Mouse (Mus musculus) layer of hippocampus, adult 2 months (tissue): ENCODE measurements around the gene Psrc1. TPM values are rescaled to one million over a fixed set of nuclear protein-coding genes. Genes with fewer than 3 reads are reported as not detected.

Source experiments
- DNase-seq, 2 experiments: peaks; one replicate each; pipeline ENCODE4 v3.0.0; 2022; ENCODE audit warnings: low spot score in 2 of 2
- H3K27ac ChIP-seq: fragments of 200-600 bp; 2 replicates; pipeline ENCODE4 v1.8.1; 2022
- H3K4me3 ChIP-seq: fragments of 200-600 bp; 2 replicates; pipeline ENCODE4 v1.8.1; 2022; ENCODE audit warnings: mild to moderate bottlenecking
- CTCF ChIP-seq: fragments of 200-600 bp; conservative IDR thresholded peaks from 2 replicates; pipeline ENCODE4 v1.8.1; 2022; ENCODE audit warnings: antibody characterized with exemption, mild to moderate bottlenecking, moderate library complexity
- total RNA-seq, 2 experiments: library from RNA; stranded (reverse); gene quantifications; 2 replicates each; pipeline ENCODE4 v1.2.3; 2021

Psrc1 gene
- total RNA-seq, 2 experiments from 2014 or later: 17.5 to 22.2 TPM

GRCm38 (mm10) chr3:108400442-108400841, 16.8 kb downstream of the Psrc1 start:
- no peak overlapping the region for H3K4me3 ChIP-seq
- no peak overlapping the region for H3K27ac ChIP-seq
- DNase-seq: no peak
- TF ChIP-seq CTCF: no peak

- peak; percentile 93 for TF ChIP-seq CTCF
- Histone ChIP-seq H3K27ac (peak overlapping the region; percentile 64), H3K4me3 (no peak overlapping the region)
- DNase-seq: peak; percentile 87
Observed at GRCm38 (mm10) chr3:108401692-108402527, 18.3 kb downstream of the Psrc1 start.

- H3K4me3 ChIP-seq: no peak overlapping the region
- no peak overlapping the region for H3K27ac ChIP-seq
- DNase-seq: no peak
- TF ChIP-seq CTCF: no peak
Observed at GRCm38 (mm10) chr3:108402528-108402920, 18.9 kb downstream of the Psrc1 start.

GRCm38 (mm10) chr3:108405536-108406305, 22.1 kb downstream of the Psrc1 start:
- Histone ChIP-seq H3K4me3 (no peak overlapping the region; the same call in 1 of the 2 replicates), H3K27ac (peak overlapping the region; percentile 88)
- TF ChIP-seq CTCF: no peak
- DNase-seq: peak; percentile 67 to 82

GRCm38 (mm10) chr3:108406306-108406885, 22.8 kb downstream of the Psrc1 start:
- Histone ChIP-seq H3K4me3 (no peak overlapping the region), H3K27ac (peak overlapping the region; percentile 88)
- TF ChIP-seq CTCF: no peak
- DNase-seq: no peak

GRCm38 (mm10) chr3:108408517-108409008, 24.9 kb downstream of the Psrc1 start:
- Histone ChIP-seq H3K4me3 (no peak overlapping the region), H3K27ac (0 out of 2 replicates have a peak overlapping the region, but pooled peaks have one; percentile 23)
- TF ChIP-seq CTCF: no peak
- no peak for DNase-seq

GRCm38 (mm10) chr3:108409656-108410358, 26.2 kb downstream of the Psrc1 start:
- TF ChIP-seq CTCF: no peak
- H3K4me3 ChIP-seq: peak overlapping the region; percentile 57
- DNase-seq: no peak
- H3K27ac ChIP-seq: peak overlapping the region; percentile 69

- DNase-seq: no peak
- H3K27ac ChIP-seq: peak overlapping the region; percentile 69
- peak overlapping the region; percentile 57 for H3K4me3 ChIP-seq
- no peak for TF ChIP-seq CTCF
Observed at GRCm38 (mm10) chr3:108410359-108410714, 26.7 kb downstream of the Psrc1 start.

- no peak for TF ChIP-seq CTCF
- Histone ChIP-seq H3K4me3 (peak overlapping the region; percentile 57), H3K27ac (peak overlapping the region; percentile 69)
- no peak for DNase-seq
Observed at GRCm38 (mm10) chr3:108411026-108411753, 27.6 kb downstream of the Psrc1 start.

GRCm38 (mm10) chr3:108411754-108412121, 28.1 kb downstream of the Psrc1 start:
- no peak for TF ChIP-seq CTCF
- peak in 1 of 2 experiments; percentile 69 for DNase-seq
- Histone ChIP-seq H3K4me3 (peak overlapping the region; percentile 57), H3K27ac (peak overlapping the region; percentile 69)

GRCm38 (mm10) chr3:108413634-108414360, 30.2 kb downstream of the Psrc1 start:
- Histone ChIP-seq H3K27ac (no peak overlapping the region), H3K4me3 (no peak overlapping the region)
- TF ChIP-seq CTCF: no peak
- DNase-seq: no peak
